Mouse (Mus musculus): Measurements from ENCODE around the gene Rfx2. TPM values are rescaled to one million over a fixed set of nuclear protein-coding genes. Genes with fewer than 3 reads are reported as not detected.

Gene Rfx2
- polyA plus RNA-seq (2021; fragmentation: Nextera tagmentation) = 1.0 and 1.1 TPM in 2 replicates
- long read RNA-seq, experiment 1, partial matches to known transcripts = 1 of 6 reads
- long read RNA-seq, experiment 1, other reads (novel, unspliced or antisense) = 2 of 6 reads
- long read RNA-seq, experiment 2, partial matches to known transcripts = 0 of 2 reads
- long read RNA-seq, experiment 2, other reads (novel, unspliced or antisense) = 1 of 2 reads

GRCm38 (mm10) chr17:56830411-56831110, at the start of gene Rfx2:
TSS of gene Rfx2 (minus strand) at chr17:56831013.

GRCm38 (mm10) chr17:56874936-56875651, 44.3 kb upstream of the Rfx2 start, which contains the start of gene 1700061G19Rik:
TSS of gene 1700061G19Rik (plus strand) at chr17:56875477.

DNA sequence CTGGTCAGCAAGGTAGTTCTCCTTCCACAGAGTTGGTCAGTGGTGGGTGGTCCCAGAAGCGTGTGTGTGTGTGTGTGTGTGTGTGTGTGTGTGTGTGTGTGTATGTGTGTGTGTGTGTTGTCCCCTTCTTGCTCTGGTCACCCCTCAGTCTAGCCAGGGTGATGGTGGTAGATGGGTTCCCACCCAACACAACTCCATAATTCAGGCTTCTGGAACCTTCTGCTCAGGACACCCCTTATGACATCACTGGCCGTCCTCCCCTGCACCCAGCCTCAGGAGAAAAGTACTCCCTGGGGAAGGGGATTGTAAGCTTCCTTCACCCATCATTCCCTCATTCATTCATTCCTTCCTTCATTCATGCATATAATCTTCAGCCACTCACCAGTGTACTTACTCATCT, 43.4 kb upstream of the Rfx2 start, which contains the start of gene Acsbg2:
Gene Acsbg2, minus strand, starts transcription at position 211 of the 400 bp plus-strand sequence.

GRCm38 (mm10) chr17:56769950-56770349, 60.9 kb downstream of the Rfx2 start, which contains the start of gene Prr22:
TSS of gene Prr22 (plus strand) at chr17:56770250.

DNA sequence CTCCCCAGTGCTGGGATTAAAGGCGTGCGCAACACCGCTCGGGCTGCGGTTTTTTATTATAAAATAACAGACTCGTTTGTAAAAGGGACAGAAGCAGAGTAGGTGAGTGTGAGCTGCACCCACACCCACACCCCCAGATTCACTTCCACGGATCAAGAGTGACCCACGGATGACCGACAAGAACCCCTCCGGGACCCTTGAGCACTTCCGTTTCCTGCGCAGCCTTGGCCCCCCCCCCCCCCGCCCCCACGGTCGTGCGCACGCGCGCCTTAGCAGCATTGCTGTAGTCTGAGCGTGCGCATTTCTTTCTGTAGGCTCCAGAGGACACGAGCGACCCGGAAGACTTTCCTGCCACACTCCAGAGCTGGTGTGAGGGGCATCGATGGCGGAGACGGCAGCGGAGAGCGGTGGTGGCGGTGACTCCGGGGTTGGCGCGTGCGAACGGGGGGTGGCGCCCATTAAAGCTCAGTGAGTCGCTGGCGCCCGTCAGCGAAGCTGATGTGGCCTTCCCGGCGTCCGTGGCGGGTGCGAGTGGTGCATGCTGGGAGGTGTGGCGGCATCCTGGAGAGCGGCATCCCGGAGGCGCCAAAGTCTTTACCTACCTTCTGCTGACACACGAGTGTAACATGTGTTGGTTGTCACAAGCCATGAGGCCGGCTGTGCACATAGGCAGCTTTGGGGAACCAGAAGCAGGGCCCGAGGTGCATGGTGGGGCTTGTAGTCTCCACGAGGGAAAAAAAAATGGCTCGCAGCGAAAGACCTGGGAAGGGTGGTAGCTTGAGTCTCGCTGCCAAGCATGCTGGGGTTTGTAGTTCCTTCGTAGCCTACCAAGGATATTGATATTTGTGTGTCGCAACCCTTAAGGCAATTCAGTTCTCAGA, 66.1 kb downstream of the Rfx2 start, which contains the start of gene Dus3l:
Gene Dus3l, plus strand, starts transcription at position 284 of the 881 bp plus-strand sequence.

DNA sequence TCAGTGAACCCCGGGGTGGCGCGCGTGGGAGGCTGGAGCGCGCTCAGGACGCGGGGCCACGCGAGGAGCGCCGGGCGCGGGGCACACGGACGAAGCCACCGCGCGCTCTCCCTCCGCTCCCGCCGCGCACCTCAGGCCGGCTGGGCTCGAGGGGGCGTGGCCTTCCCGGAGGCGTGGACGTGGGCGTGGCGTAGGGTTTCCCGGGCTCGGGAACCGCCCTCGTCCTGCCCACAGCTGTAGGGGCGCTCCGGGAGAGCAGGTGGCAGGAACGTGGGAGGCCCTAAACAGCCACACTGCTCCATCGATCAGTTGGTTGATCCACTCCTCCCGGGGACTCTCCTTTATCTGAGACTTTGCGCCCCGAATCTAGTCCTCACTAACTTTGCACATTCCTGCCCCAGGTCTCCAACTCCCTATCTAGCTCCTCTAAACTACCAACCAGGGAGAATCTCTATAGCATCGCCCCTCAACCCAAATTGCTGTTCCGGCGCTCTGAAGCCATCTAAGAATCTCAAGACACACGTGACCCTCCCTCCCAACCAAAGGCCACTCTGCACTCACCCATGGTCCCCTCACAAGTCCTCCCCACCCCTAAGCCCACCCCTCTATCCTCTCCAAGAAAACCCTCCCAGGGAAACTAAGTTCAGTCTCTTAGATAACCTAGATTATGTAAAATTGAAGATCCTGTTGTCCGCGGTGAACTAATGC, 73.2 kb downstream of the Rfx2 start, which contains the start of gene Nrtn:
Gene Nrtn, minus strand, starts transcription at position 115 of the 708 bp plus-strand sequence.

Other genes starting within 250 kb of the Rfx2 start
- 12.8 and 17.3 TPM in 2 replicates for gene Safb2, start 246.4 kb downstream of the Rfx2 start, polyA plus RNA-seq (2021; fragmentation: Nextera tagmentation)
- 36.0 and 38.2 TPM in 2 replicates for gene Safb, start 246.2 kb downstream of the Rfx2 start, polyA plus RNA-seq (2021; fragmentation: Nextera tagmentation)
- 448 and 559 TPM in 2 replicates for gene 2410015M20Rik, start 221.2 kb downstream of the Rfx2 start, polyA plus RNA-seq (2021; fragmentation: Nextera tagmentation)
- 1,951 and 2,168 TPM in 2 replicates for gene Rpl36, start 217.6 kb downstream of the Rfx2 start, polyA plus RNA-seq (2021; fragmentation: Nextera tagmentation)
- gene Lonp1, start 204.1 kb downstream of the Rfx2 start, polyA plus RNA-seq (2021; fragmentation: Nextera tagmentation) = 24.7 and 30.3 TPM in 2 replicates
- gene Catsperd, start 202.9 kb downstream of the Rfx2 start, polyA plus RNA-seq (2021; fragmentation: Nextera tagmentation) = 0.15 and 0.34 TPM in 2 replicates
- 43.8 and 58.2 TPM in 2 replicates for gene Ranbp3, start 157.7 kb downstream of the Rfx2 start, polyA plus RNA-seq (2021; fragmentation: Nextera tagmentation)
- 982 and 1,143 TPM in 2 replicates for gene Ndufa11, start 113.2 kb downstream of the Rfx2 start, polyA plus RNA-seq (2021; fragmentation: Nextera tagmentation)
- 9.5 and 9.6 TPM in 2 replicates for gene Vmac, start 113.0 kb downstream of the Rfx2 start, polyA plus RNA-seq (2021; fragmentation: Nextera tagmentation)
- gene Nrtn, start 73.5 kb downstream of the Rfx2 start, polyA plus RNA-seq (2021; fragmentation: Nextera tagmentation) = 3.3 and 6.1 TPM in 2 replicates
- gene Dus3l, start 66.3 kb downstream of the Rfx2 start, polyA plus RNA-seq (2021; fragmentation: Nextera tagmentation) = 24.7 and 26.8 TPM in 2 replicates
- gene Prr22, start 60.8 kb downstream of the Rfx2 start, polyA plus RNA-seq (2021; fragmentation: Nextera tagmentation) = 0.29 TPM in 1 of 2 replicates, not detected in the other
- gene Acsbg2, start 43.4 kb upstream of the Rfx2 start, polyA plus RNA-seq (2021; fragmentation: Nextera tagmentation) = not detected in 2 replicates
- 0.07 and 0.13 TPM in 2 replicates for gene 1700061G19Rik, start 44.5 kb upstream of the Rfx2 start, polyA plus RNA-seq (2021; fragmentation: Nextera tagmentation)
- gene Mllt1, start 104.4 kb upstream of the Rfx2 start, polyA plus RNA-seq (2021; fragmentation: Nextera tagmentation) = 4.6 and 11.4 TPM in 2 replicates
- not detected in 2 replicates for gene Acer1, start 151.1 kb upstream of the Rfx2 start, polyA plus RNA-seq (2021; fragmentation: Nextera tagmentation)
- gene Clpp, start 159.3 kb upstream of the Rfx2 start, polyA plus RNA-seq (2021; fragmentation: Nextera tagmentation) = 172 and 205 TPM in 2 replicates
- 62.5 and 64.6 TPM in 2 replicates for gene Alkbh7, start 166.3 kb upstream of the Rfx2 start, polyA plus RNA-seq (2021; fragmentation: Nextera tagmentation)
- not detected in 2 replicates for gene Pspn, start 169.0 kb upstream of the Rfx2 start, polyA plus RNA-seq (2021; fragmentation: Nextera tagmentation)
- gene Gtf2f1, start 180.3 kb upstream of the Rfx2 start, polyA plus RNA-seq (2021; fragmentation: Nextera tagmentation) = 63.0 and 79.7 TPM in 2 replicates
- not detected in 2 replicates for gene Gm17949, start 180.5 kb upstream of the Rfx2 start, polyA plus RNA-seq (2021; fragmentation: Nextera tagmentation)
- 3.1 and 6.7 TPM in 2 replicates for gene Khsrp, start 200.5 kb upstream of the Rfx2 start, polyA plus RNA-seq (2021; fragmentation: Nextera tagmentation)
- gene Slc25a41, start 210.6 kb upstream of the Rfx2 start, polyA plus RNA-seq (2021; fragmentation: Nextera tagmentation) = not detected in 2 replicates
- 1.4 and 1.5 TPM in 2 replicates for gene Crb3, start 228.1 kb upstream of the Rfx2 start, polyA plus RNA-seq (2021; fragmentation: Nextera tagmentation)
- gene Slc25a23, start 228.8 kb upstream of the Rfx2 start, polyA plus RNA-seq (2021; fragmentation: Nextera tagmentation) = 31.3 and 177 TPM in 2 replicates
- 0.29 and 0.58 TPM in 2 replicates for gene Dennd1c, start 247.5 kb upstream of the Rfx2 start, polyA plus RNA-seq (2021; fragmentation: Nextera tagmentation)